Mouse (Mus musculus): Measurements from ENCODE around the gene Folr1. TPM values are rescaled to one million over a fixed set of nuclear protein-coding genes. Genes with fewer than 3 reads are reported as not detected.
A peak's percentile ranks its signal among the peaks of the same experiment; 100 is the strongest.

The Folr1 gene
- total RNA-seq, 2 experiments from 2014 or later = 1.9 to 29.1 TPM

GRCm38 (mm10) chr7:101869163-101869500 lies 1.5 kb downstream of the Folr1 start:
- DNase-seq (ENCODE audit: low spot score in 2 of 2) = no peak

DNA sequence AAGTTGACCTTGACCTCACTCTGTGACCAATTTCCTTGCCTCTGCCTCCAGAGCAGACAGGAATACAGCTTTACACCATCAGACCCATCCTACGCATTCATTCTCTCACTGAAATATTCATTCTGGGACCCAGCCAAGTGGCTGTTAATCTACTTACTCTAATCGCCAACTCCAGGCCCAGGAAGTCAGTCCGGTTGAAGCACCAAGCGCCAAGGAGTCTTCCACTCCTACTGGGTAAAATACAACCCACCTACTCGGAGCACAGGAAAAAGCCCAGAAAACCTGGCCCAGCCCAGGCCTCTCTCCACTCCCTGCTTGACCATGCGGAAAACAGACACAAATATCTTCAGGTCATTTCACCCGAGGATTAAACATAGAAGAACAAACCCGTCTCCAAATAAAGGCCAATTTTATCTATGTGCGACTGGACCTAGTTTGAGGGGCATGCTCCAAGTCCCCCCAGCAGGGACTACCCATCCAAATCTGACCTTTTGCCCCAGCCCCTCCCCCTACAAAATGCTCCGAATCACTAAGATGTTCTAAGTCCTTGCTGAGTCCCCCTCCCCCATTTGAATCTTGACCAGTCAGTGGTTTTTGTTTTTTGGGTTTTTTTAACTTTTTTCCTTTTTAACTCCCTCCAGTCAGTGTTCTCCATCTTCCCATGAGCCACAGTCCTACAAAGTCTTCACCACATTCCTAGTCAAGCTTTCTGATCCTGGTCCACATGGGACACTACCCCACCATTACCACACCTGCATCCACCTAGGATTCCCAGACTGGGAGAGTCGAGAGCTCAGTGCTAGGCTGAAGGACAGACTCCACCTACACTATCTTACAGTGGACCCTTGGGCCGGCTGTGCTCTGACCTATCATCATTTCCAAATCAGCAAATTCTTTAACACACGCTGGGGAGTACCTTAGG lies 2.1 kb downstream of the Folr1 start:
- DNase-seq (ENCODE audit: low spot score in 2 of 2) = no peak

- no peak for DNase-seq (ENCODE audit: low spot score in 2 of 2)
These were observed 3.1 kb downstream of the Folr1 start for GRCm38 (mm10) chr7:101867482-101867881.

GRCm38 (mm10) chr7:101866491-101867265 lies 3.9 kb downstream of the Folr1 start:
- no peak for DNase-seq (ENCODE audit: low spot score in 2 of 2)

DNA sequence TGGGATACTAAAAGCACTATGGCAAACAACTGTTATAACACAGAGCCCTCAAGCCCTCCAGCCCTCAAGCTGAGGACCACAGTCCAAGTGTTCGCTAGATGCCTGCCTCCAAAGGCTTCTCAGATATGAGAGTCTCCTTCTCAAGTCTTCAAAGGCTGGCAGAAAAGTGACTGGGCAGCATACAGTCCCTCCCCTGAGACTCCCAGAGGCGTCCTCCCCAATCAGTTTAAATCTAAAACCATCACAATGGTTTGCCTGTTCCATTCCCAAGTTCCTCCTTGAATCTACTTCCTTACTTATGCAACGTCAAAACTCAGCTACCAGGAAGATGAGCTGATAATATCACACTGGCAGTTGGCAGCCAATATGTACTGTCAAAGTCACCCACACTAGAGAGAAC lies 7.2 kb downstream of the Folr1 start, which contains the start of gene Anapc15:
Gene Anapc15, plus strand, starts transcription at position 301 of the 400 bp plus-strand sequence.
- no peak for DNase-seq (ENCODE audit: low spot score in 2 of 2)

DNA sequence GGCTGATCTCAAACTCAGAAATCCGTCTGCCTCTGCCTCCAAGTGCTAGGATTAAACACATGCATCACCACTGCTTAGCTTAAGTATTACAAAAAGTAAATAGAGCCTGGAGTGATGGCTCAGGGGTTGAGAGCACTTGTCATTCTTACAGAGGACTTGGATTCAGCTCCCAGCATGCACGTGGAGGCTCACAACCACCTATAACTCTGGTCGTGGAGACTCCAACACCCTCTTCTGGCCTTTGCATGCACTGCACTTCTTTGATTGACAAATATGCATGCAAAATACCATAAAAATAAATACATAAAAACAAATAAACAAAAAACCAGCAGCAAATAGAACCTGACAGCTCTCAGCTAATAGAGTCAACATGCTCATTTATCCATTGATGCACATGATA lies 8.3 kb downstream of the Folr1 start:
- no peak for DNase-seq (ENCODE audit: low spot score in 2 of 2)

- no peak for DNase-seq (ENCODE audit: low spot score in 2 of 2)
These were observed 9.6 kb downstream of the Folr1 start for GRCm38 (mm10) chr7:101860978-101861377.

GRCm38 (mm10) chr7:101858362-101858761 lies 12.2 kb downstream of the Folr1 start:
- no peak for DNase-seq (ENCODE audit: low spot score in 2 of 2)

DNA sequence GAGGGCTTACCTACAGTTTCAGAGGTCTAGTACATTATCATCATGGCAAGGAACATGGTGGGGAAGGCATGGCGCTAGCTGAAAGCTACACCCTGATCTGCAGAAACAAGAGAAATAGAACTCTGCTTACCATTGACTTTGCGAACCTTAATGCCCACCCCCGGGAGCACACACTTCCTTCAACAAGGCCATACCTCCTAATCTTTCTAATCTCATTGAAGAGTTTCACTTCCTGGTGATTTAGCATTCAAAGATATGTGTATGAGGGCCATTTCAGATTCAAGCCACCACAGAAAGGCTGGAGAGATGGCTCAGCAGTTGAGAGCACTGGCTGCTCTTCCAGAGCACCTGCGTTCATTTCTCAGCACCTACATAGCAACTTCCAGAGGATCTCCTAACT lies 13.5 kb downstream of the Folr1 start, which contains the start of gene Folr2:
Gene Folr2, minus strand, starts transcription at position 101 of the 400 bp plus-strand sequence.
- DNase-seq (ENCODE audit: low spot score in 2 of 2) = no peak

- no peak for DNase-seq (ENCODE audit: low spot score in 2 of 2)
These were observed 16.8 kb downstream of the Folr1 start for GRCm38 (mm10) chr7:101853816-101854215.

DNA sequence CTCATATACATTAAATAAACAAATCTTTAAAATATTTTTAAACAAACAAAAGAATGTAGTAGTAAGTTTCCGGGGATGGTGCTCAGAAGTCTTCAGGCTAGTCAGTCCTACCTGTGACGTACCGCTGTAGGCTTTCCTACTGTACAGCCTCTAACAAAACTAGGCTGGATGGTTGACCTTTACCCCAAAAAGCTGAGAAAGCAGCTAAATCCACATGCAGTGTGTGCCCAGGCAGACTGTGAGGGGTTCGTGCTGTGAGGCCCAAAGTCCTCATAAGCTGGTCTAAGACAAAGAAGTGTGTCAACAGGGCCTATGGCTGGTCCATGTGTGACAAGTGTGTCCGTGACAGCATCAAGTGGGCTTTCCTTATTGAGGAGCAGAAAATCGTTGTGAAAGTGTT lies 17.7 kb downstream of the Folr1 start:
- no peak for DNase-seq (ENCODE audit: low spot score in 2 of 2)

DNA sequence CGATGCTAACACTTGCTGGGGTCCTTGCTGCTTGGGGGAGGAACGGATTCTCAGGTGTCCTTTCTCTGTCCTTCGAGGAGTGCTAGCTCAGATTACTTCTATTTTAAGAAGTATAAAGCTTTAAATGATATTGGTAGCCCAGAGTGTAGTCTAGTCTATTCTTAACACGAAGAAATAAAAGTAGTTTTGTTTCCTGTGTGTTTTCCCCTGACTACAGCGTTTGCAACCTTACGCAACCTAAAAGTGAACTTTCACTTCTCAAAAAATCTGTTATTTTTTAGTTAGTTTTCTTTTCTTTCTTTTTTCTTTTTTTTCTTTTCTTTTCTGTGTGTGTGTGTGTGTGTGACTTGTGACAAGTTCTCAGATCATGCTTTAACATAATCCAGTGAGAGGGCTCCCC lies 18.9 kb downstream of the Folr1 start:
- no peak for DNase-seq (ENCODE audit: low spot score in 2 of 2)

DNA sequence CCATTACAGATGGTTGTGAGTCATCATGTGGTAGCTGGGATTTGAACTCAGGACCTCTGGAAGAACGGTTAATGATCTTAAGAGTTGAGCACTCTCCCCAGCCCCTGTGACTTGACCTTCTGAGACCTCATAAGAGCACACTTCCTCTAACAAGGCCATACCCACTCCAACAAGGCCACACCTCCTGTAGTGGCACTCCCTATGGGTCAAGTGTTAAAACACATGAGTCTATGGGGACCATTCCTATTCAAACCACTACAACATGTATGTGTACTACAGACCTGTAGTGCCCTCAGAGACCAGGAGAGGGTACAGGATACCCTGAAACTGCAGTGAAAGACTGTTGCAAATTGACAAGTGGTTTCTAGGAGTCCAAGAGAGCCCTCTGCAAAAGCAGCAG lies 22.7 kb downstream of the Folr1 start:
- no peak for DNase-seq (ENCODE audit: low spot score in 2 of 2)

GRCm38 (mm10) chr7:101844186-101844585 lies 26.4 kb downstream of the Folr1 start:
- DNase-seq (ENCODE audit: low spot score in 2 of 2) = no peak

DNA sequence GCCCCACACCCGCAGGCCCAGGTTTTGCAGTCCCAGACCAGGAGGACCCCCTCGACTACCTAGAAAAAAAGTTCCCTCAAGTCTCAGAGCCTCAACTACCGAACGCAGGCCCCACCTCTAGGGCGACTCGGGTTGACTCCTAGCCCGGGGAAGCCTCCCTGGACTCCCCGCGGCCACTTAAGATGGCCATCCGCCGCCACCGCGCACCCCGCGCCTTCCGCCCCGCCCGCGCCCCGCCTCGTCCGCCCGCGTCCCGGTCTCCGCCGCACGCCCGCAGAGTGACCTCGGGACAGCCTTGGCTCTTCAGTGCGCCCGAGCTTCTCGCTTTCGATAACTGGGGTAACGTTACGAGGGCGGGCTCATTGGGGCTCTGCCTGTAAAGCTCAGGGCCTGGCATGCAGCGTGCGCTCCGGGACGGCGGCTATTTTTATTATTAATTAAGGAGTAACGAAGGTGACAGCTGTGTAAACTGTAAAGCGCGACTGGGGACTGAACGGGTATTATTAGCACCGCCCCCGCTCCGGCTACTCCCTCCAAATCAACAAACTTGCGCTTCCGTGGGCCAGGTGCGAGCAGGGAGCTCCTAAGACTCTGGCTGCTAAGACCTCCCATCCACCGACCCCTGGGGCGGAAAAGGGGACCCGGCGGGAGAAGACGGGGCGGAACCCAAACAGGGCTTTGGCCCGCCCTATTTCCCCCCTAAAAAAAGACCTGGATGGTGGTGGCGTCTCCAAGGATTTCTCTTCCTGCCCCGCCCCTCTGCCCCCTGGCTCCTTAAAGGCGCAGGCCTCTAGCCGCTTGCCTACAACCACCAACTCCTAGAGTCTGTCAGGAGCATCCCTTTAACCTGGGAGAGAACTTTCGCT lies 32.7 kb downstream of the Folr1 start, which contains the start of gene Inppl1:
Gene Inppl1, minus strand, starts transcription at position 624 of the 866 bp plus-strand sequence.
- DNase-seq (ENCODE audit: low spot score in 2 of 2) = peak; percentile 53 to 76

DNA sequence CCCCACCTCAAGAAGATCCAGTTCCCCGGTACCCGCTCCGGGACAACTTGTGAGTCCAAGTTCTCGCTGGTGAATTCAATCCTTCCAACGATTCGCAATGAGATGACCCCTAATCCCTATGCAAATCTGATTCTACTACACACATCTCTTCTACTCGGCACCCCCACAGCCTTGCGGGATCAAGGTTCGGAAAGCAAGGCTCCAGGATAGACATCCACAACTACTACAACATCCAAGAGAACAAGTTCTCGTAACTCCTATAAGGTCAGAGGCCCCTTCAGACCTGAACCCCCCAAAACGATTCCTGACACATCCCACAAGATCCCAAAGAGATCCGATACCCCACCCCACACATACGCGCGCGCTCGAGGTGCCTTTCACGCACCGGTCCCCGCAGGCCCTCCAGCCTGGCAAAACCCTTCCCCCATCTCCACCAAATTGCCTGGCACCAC lies 33.4 kb downstream of the Folr1 start:
- no peak for DNase-seq (ENCODE audit: low spot score in 2 of 2)

DNA sequence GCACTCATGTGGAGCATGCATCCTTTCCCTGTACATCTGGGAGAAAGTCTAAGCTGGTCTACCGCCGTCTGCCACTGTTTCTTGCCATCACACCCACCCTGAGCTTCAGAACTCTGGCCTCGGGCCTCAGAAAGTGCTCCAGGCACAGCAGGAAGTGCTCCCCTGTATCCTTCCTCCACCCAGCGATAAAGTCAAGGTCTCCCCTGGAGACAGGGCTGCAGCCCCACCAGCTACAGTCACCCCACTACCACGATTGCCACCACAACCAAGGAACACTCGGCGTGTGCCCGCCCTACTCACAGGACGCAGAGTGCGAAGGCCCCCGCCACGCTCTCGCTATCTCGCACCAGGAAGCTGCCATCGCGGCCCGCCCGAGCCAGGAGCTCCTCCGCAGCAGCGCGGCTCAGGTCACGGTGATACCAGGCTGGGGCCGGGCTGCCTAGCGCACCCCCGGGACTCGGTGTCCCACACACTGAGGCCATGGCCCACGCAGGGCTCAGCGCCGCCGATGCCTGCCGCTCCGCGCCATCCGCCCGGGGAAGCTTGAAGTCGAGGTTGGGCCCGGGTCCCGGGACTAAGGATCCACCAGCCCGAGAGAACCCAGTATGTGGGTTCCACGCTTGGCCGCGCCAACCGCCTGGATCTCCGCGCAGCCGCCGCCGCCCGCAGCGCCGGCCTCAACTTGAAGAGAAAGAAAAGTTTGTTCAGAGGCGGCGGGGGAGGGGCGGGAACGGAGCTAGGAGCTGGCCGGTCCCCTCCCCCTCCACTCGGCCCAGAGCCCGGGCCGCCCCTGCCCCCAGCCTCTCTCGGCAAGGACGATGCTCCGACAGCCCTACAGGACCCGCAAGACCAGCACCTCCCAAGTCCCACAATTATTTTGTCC lies 34.1 kb downstream of the Folr1 start:
- no peak for DNase-seq (ENCODE audit: low spot score in 2 of 2)

DNA sequence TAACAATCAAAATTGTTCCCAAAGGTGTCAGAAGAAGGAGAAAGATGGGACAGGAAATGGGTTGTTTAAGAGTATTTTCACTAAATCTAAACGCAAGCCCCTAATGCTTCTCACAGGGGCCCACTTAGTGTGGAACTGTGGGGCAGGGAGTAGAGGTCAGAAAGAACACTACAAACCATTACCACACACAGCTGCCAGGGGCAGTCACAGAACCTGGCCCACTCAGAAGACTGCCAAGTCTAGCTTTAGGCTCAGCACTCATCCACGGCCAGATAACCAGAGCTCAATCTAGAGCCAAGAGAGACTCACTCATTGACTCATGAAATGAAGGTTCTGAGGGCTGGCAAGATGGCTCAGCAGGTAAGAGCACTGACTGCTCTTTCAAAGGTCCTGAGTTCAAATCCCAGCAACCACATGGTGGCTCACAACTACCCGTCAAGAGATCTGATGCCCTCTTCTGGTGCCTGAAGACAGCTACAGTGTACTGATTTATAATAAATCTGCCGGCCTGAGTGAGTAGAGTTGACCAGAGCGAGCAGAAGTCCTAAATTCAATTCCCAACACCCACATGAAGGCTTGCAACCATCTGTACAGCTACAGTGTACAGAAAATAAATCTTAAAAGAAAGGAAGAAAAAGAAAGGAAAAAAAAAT lies 35.0 kb downstream of the Folr1 start:
- DNase-seq (ENCODE audit: low spot score in 2 of 2) = no peak

GRCm38 (mm10) chr7:101834903-101835302 lies 35.7 kb downstream of the Folr1 start:
- DNase-seq (ENCODE audit: low spot score in 2 of 2) = no peak
